Mouse (Mus musculus): Measurements from ENCODE around the gene Ccnjl.
A peak's percentile ranks its signal among the peaks of the same experiment; 100 is the strongest.

The Ccnjl gene

GRCm38 (mm10) chr11:43528078-43528682, 404 bp upstream of the Ccnjl start:
- DNase-seq = no peak

- DNase-seq = no peak
Observed at GRCm38 (mm10) chr11:43530043-43530442, 1.5 kb downstream of the Ccnjl start.

GRCm38 (mm10) chr11:43531619-43532018, 3.0 kb downstream of the Ccnjl start:
- no peak for DNase-seq

GRCm38 (mm10) chr11:43537074-43537473, 8.5 kb downstream of the Ccnjl start:
- DNase-seq = no peak

GRCm38 (mm10) chr11:43539863-43540262, 11.3 kb downstream of the Ccnjl start:
- no peak for DNase-seq

GRCm38 (mm10) chr11:43543711-43544466, 15.3 kb downstream of the Ccnjl start:
- no peak for DNase-seq

GRCm38 (mm10) chr11:43544819-43545218, 16.2 kb downstream of the Ccnjl start:
- no peak for DNase-seq

GRCm38 (mm10) chr11:43545873-43546475, 17.4 kb downstream of the Ccnjl start:
- no peak for DNase-seq

GRCm38 (mm10) chr11:43546678-43547077, 18.1 kb downstream of the Ccnjl start:
- DNase-seq = no peak

GRCm38 (mm10) chr11:43548148-43548547, 19.6 kb downstream of the Ccnjl start:
- DNase-seq = peak; percentile 79

- no peak for DNase-seq
Observed at GRCm38 (mm10) chr11:43548657-43549435, 20.3 kb downstream of the Ccnjl start.

GRCm38 (mm10) chr11:43549701-43550100, 21.1 kb downstream of the Ccnjl start:
- peak; percentile 34 for DNase-seq

GRCm38 (mm10) chr11:43551756-43552155, 23.2 kb downstream of the Ccnjl start:
- DNase-seq = no peak

GRCm38 (mm10) chr11:43552675-43553074, 24.1 kb downstream of the Ccnjl start:
- DNase-seq = no peak

- DNase-seq = no peak
Observed at GRCm38 (mm10) chr11:43556538-43556937, 28.0 kb downstream of the Ccnjl start.

GRCm38 (mm10) chr11:43559515-43560292, 31.1 kb downstream of the Ccnjl start:
- no peak for DNase-seq

GRCm38 (mm10) chr11:43563654-43564244, 35.2 kb downstream of the Ccnjl start:
- DNase-seq = no peak

- DNase-seq = no peak
Observed at GRCm38 (mm10) chr11:43565414-43565813, 36.8 kb downstream of the Ccnjl start.

GRCm38 (mm10) chr11:43565852-43566251, 37.3 kb downstream of the Ccnjl start:
- no peak for DNase-seq

GRCm38 (mm10) chr11:43566696-43567095, 38.1 kb downstream of the Ccnjl start:
- no peak for DNase-seq

- no peak for DNase-seq
Observed at GRCm38 (mm10) chr11:43568263-43568662, 39.7 kb downstream of the Ccnjl start.

- no peak for DNase-seq
Observed at GRCm38 (mm10) chr11:43569188-43569587, 40.6 kb downstream of the Ccnjl start.
